Mouse (Mus musculus): ENCODE measurements around the gene Tgfb1. TPM values are rescaled to one million over a fixed set of nuclear protein-coding genes. Genes with fewer than 3 reads are reported as not detected.

Tgfb1 gene
- polyA plus RNA-seq, 1 experiment from 2014 or later: 3.1 TPM

DNA sequence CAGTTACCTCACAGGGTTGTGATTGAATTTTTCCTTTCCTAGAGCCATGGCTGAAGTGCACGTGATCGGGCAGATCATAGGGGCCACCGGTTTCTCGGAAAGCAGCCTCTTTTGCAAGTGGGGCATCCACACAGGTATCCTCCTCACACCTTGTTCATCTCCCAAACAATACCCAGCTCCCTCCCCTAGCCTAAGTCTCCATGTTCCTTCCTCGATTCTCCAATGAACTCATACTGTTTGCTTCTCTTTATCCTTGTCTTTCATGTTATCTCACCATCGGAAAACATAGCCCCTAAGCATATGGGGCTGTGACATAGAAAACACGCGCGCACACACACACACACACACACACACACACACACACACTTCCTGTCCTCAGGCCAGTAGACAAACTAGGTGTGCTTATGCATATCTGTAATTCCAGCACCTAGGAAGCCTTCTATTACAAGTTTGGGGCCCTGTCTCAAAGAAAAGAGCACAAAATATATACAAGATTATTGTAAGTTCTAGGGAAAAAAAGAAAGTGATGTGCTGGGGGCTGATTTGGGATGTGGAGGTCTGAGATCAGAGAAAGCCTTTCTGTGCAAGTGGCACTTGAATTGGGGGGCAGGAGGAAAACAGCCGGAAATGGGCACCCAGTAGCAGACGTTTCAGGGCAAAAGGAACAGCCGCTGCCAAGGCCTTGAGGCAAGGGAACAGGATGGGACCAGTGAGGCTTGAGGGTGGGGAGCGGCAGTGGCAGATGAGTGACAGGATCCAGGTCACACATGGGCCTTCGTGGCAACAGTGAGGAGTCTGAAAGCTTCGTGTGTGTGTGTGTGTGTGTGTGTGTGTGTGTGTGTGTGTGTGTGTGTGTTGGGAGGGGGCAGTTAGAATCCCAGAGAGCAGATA is 5.2 kb upstream of the Tgfb1 start:
- WGBS: 52% methylated on average over 15 of the region's 15 CpGs

GRCm38 (mm10) chr7:25683474-25684180 is 3.2 kb upstream of the Tgfb1 start:
- no peak overlapping the region for H3K9ac ChIP-seq (ENCODE audit: low read length)
- 45% methylated on average over 7 of the region's 7 CpGs for WGBS
- H3K36me3 ChIP-seq (ENCODE audit: control insufficient read depth, insufficient read depth, low read length): no peaks in the 10 kb centered on the region
- no peak overlapping the region for H3K4me2 ChIP-seq (ENCODE audit: low read depth, low read length)
- no peaks in the 10 kb centered on the region for H3K9me3 ChIP-seq (ENCODE audit: control insufficient read depth, low read length)
- ATAC-seq (ENCODE audit: low read depth): no peak
- peaks cover 5% of the 10 kb centered on the region for H3K27me3 ChIP-seq (ENCODE audit: control insufficient read depth, insufficient read depth, low read depth, low read length)
- H3K27ac ChIP-seq (ENCODE audit: low read length): no peak overlapping the region; the same call in 1 of the 2 replicates
- H3K4me1 ChIP-seq (replicated peaks; ENCODE audit: control insufficient read depth, insufficient read depth, low read length): peaks cover 31% of the 10 kb centered on the region
- no peak overlapping the region for H3K4me3 ChIP-seq (ENCODE audit: low read length)

More for the DNA sequence above, 5.2 kb upstream of the Tgfb1 start:
- ATAC-seq (ENCODE audit: low read depth): no peak
- Histone ChIP-seq H3K9me3 (ENCODE audit: control insufficient read depth, low read length) (no peaks in the 10 kb centered on the region), H3K27me3 (ENCODE audit: control insufficient read depth, insufficient read depth, low read depth, low read length) (no peaks in the 10 kb centered on the region), H3K4me1 (replicated peaks; ENCODE audit: control insufficient read depth, insufficient read depth, low read length) (peaks cover 21% of the 10 kb centered on the region), H3K4me3 (ENCODE audit: low read length) (peak overlapping the region; percentile 69), H3K27ac (ENCODE audit: low read length) (no peak overlapping the region), H3K36me3 (ENCODE audit: control insufficient read depth, insufficient read depth, low read length) (no peaks in the 10 kb centered on the region), H3K4me2 (ENCODE audit: low read depth, low read length) (peak overlapping the region; percentile 57), H3K9ac (ENCODE audit: low read length) (no peak overlapping the region)

DNA sequence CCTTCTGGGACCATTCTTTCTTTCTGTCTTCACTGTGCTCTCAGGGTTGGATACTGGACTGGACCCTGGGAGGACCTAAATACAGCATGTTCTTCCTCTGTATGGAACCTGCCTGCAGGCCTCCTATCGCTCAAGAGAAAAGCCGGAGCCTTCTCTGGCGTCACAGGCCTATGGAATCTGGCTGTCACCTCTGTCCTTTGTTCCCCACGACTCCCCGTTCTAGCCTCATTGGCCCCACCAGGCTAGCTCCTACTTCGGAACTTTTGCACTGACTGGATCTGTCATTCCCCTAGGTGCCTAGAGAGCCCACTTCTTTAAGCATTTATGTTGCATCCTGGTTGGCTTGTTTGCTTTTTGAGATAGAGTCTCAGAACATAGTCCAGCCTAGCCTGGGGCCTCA is 2.1 kb upstream of the Tgfb1 start:
- no peak overlapping the region for H3K4me3 ChIP-seq (ENCODE audit: low read length)
- H3K9me3 ChIP-seq (ENCODE audit: control insufficient read depth, low read length): no peaks in the 10 kb centered on the region
- WGBS: 80% methylated on average over 6 of the region's 6 CpGs
- no peak overlapping the region for H3K9ac ChIP-seq (ENCODE audit: low read length)
- H3K27ac ChIP-seq (ENCODE audit: low read length): no peak overlapping the region
- H3K4me1 ChIP-seq (replicated peaks; ENCODE audit: control insufficient read depth, insufficient read depth, low read length): peaks cover 32% of the 10 kb centered on the region
- no peak for ATAC-seq (ENCODE audit: low read depth)
- no peaks in the 10 kb centered on the region for H3K36me3 ChIP-seq (ENCODE audit: control insufficient read depth, insufficient read depth, low read length)
- peaks cover 5% of the 10 kb centered on the region for H3K27me3 ChIP-seq (ENCODE audit: control insufficient read depth, insufficient read depth, low read depth, low read length)
- no peak overlapping the region for H3K4me2 ChIP-seq (ENCODE audit: low read depth, low read length)

- Histone ChIP-seq H3K36me3 (ENCODE audit: control insufficient read depth, insufficient read depth, low read length) (no peaks in the 10 kb centered on the region), H3K4me3 (ENCODE audit: low read length) (peak overlapping the region; percentile 81), H3K9ac (ENCODE audit: low read length) (peak overlapping the region; percentile 90; the same call in 1 of the 2 replicates), H3K27me3 (ENCODE audit: control insufficient read depth, insufficient read depth, low read depth, low read length) (peaks cover 5% of the 10 kb centered on the region), H3K9me3 (ENCODE audit: control insufficient read depth, low read length) (no peaks in the 10 kb centered on the region), H3K4me2 (ENCODE audit: low read depth, low read length) (peak overlapping the region; percentile 95), H3K27ac (ENCODE audit: low read length) (peak overlapping the region; percentile 91; the same call in 1 of the 2 replicates), H3K4me1 (replicated peaks; ENCODE audit: control insufficient read depth, insufficient read depth, low read length) (peaks cover 26% of the 10 kb centered on the region)
- 67% methylated on average over 21 of the region's 21 CpGs for WGBS
- no peak for ATAC-seq (ENCODE audit: low read depth)
Measured at GRCm38 (mm10) chr7:25685926-25686470, 804 bp upstream of the Tgfb1 start.

GRCm38 (mm10) chr7:25687811-25688401 is 1.1 kb downstream of the Tgfb1 start:
- Histone ChIP-seq H3K4me2 (ENCODE audit: low read depth, low read length) (peak overlapping the region; percentile 95), H3K36me3 (ENCODE audit: control insufficient read depth, insufficient read depth, low read length) (no peaks in the 10 kb centered on the region; the same call in 1 of the 2 replicates), H3K27ac (ENCODE audit: low read length) (peak overlapping the region; percentile 91), H3K9ac (ENCODE audit: low read length) (peak overlapping the region; percentile 90), H3K27me3 (ENCODE audit: control insufficient read depth, insufficient read depth, low read depth, low read length) (peaks cover 5% of the 10 kb centered on the region), H3K4me3 (ENCODE audit: low read length) (peak overlapping the region; percentile 81), H3K4me1 (replicated peaks; ENCODE audit: control insufficient read depth, insufficient read depth, low read length) (peaks cover 26% of the 10 kb centered on the region), H3K9me3 (ENCODE audit: control insufficient read depth, low read length) (no peaks in the 10 kb centered on the region)
- ATAC-seq (ENCODE audit: low read depth): 0 out of 2 replicates have a peak, but pooled peaks have one; percentile 1
- under 1% methylated on average over 47 of the region's 47 CpGs for WGBS

DNA sequence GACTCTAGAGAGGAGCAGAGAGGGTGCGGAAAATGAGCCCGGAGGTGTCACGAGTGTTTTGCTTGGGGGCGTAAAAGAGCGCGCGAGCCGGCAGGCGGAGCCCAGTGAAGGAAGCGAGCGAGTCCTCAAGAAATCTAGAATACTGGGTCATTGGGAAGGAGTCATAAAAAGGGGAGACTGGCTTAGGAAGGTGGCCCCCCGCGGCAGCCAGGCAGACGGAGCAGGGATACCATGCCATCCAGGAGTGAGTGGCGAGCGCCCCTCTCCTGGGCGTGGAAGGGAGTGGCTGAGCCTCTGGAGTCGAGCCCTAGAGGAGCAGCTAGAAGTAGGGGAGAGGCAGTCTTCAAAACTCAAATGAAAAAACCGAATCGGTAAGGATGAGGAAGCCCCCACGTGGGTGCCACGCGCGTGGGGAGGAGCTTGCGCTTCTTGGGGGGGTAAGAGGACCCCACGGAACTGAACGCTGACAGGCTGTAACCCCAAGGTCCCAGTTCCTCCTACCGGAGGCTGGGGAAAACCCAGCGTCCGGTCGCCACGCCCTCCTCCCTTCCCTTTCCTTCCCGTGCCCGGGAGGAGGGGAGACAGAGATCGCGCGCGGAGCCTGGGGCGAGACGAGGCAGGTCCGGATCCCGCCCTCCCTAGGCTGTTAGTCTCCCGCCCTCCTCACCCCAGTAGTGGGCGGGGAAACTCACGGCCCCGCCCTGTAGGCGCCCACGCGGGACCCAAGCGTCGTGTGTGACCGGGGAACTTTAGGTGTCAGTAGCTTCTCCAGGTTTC is 2.2 kb downstream of the Tgfb1 start:
- Histone ChIP-seq H3K36me3 (ENCODE audit: control insufficient read depth, insufficient read depth, low read length) (no peaks in the 10 kb centered on the region; the same call in 1 of the 2 replicates), H3K4me3 (ENCODE audit: low read length) (peak overlapping the region; percentile 81), H3K4me2 (ENCODE audit: low read depth, low read length) (peak overlapping the region; percentile 95), H3K9ac (ENCODE audit: low read length) (peak overlapping the region; percentile 90), H3K27me3 (ENCODE audit: control insufficient read depth, insufficient read depth, low read depth, low read length) (peaks cover 5% of the 10 kb centered on the region), H3K27ac (ENCODE audit: low read length) (peak overlapping the region; percentile 51), H3K4me1 (replicated peaks; ENCODE audit: control insufficient read depth, insufficient read depth, low read length) (peaks cover 22% of the 10 kb centered on the region), H3K9me3 (ENCODE audit: control insufficient read depth, low read length) (no peaks in the 10 kb centered on the region)
- peak; percentile 71 for ATAC-seq (ENCODE audit: low read depth)
- under 1% methylated on average over 46 of the region's 52 CpGs for WGBS

DNA sequence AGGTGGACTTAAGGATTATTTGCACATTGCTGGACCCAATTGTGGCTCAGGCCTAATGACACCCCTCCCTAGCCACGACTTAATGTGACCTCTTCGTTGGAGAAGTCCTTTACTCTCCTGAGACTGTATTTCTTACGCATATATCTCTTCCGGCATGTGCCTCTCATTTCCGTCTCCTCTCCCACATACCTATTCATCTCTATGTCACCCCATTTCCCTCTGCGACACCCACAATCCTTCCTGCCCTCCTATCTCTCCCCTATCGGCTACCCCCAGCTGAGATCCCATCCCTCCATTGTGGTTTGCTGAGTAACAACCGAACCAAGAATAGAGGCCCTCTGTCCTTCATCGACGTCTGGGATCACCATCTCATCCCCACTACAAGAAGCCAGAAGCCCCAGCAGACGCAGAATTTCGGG is 2.8 kb downstream of the Tgfb1 start:
- Histone ChIP-seq H3K4me2 (ENCODE audit: low read depth, low read length) (peak overlapping the region; percentile 95), H3K4me1 (replicated peaks; ENCODE audit: control insufficient read depth, insufficient read depth, low read length) (peaks cover 22% of the 10 kb centered on the region), H3K27me3 (ENCODE audit: control insufficient read depth, insufficient read depth, low read depth, low read length) (peaks cover 5% of the 10 kb centered on the region), H3K27ac (ENCODE audit: low read length) (peak overlapping the region; percentile 13), H3K36me3 (ENCODE audit: control insufficient read depth, insufficient read depth, low read length) (no peaks in the 10 kb centered on the region; the same call in 1 of the 2 replicates), H3K9me3 (ENCODE audit: control insufficient read depth, low read length) (no peaks in the 10 kb centered on the region), H3K4me3 (ENCODE audit: low read length) (peak overlapping the region; percentile 81), H3K9ac (ENCODE audit: low read length) (peak overlapping the region; percentile 90)
- peak; percentile 1; the same call in 1 of the 2 replicates for ATAC-seq (ENCODE audit: low read depth)
- 5% methylated on average over 12 of the region's 12 CpGs for WGBS

- Histone ChIP-seq H3K4me3 (ENCODE audit: low read length) (peak overlapping the region; percentile 81), H3K9ac (ENCODE audit: low read length) (peak overlapping the region; percentile 90; the same call in 1 of the 2 replicates), H3K27me3 (ENCODE audit: control insufficient read depth, insufficient read depth, low read depth, low read length) (peaks cover 5% of the 10 kb centered on the region), H3K9me3 (ENCODE audit: control insufficient read depth, low read length) (no peaks in the 10 kb centered on the region), H3K36me3 (ENCODE audit: control insufficient read depth, insufficient read depth, low read length) (no peaks in the 10 kb centered on the region; the same call in 1 of the 2 replicates), H3K27ac (ENCODE audit: low read length) (peak overlapping the region; percentile 13; the same call in 1 of the 2 replicates), H3K4me2 (ENCODE audit: low read depth, low read length) (peak overlapping the region; percentile 95), H3K4me1 (replicated peaks; ENCODE audit: control insufficient read depth, insufficient read depth, low read length) (peaks cover 22% of the 10 kb centered on the region)
- WGBS: 35% methylated on average over 5 of the region's 5 CpGs
- no peak for ATAC-seq (ENCODE audit: low read depth)
Measured at GRCm38 (mm10) chr7:25690051-25690450, 3.2 kb downstream of the Tgfb1 start.

All from lung, embryonic 16.5 days (tissue).